35 mouse cellular contexts compared by ENCODE assay signal in genomic region chr2:160476181-160476580, GRCm38 (mm10).
"Had no signal": no experiment of that assay in that cellular context is flagged by ENCODE, and none has a peak within 500 bp of the region (broad histone marks: within the 10 kb centered on the region; RNA-seq: fewer than 3 reads in every experiment).

No protein-coding gene starts in this region.

- H3K4me3 ChIP-seq: heart, embryonic 10.5 days; heart, embryonic 12.5 days; heart, embryonic 13.5 days; heart, embryonic 15.5 days; hindbrain, embryonic 10.5 days; hindbrain, embryonic 12.5 days; hindbrain, embryonic 13.5 days; hindbrain, embryonic 15.5 days; intestine, embryonic 15.5 days; kidney, embryonic 15.5 days; layer of hippocampus, adult 2 months had no signal

- H3K4me2 ChIP-seq: heart, embryonic 11.5 days; heart, embryonic 12.5 days; heart, embryonic 13.5 days; heart, embryonic 15.5 days; hindbrain, embryonic 12.5 days; hindbrain, embryonic 13.5 days; hindbrain, embryonic 14.5 days; hindbrain, embryonic 15.5 days; intestine, embryonic 15.5 days; kidney, embryonic 15.5 days had no signal

- H3K36me3 ChIP-seq: heart, embryonic 10.5 days; heart, embryonic 12.5 days; heart, embryonic 13.5 days; heart, embryonic 15.5 days; hindbrain, embryonic 10.5 days; hindbrain, embryonic 12.5 days; hindbrain, embryonic 13.5 days; hindbrain, embryonic 15.5 days; intestine, embryonic 15.5 days; kidney, embryonic 15.5 days had no signal

- H3K9me3 ChIP-seq: heart, embryonic 10.5 days; heart, embryonic 12.5 days; heart, embryonic 13.5 days; heart, embryonic 15.5 days; hindbrain, embryonic 10.5 days; hindbrain, embryonic 12.5 days; hindbrain, embryonic 13.5 days; hindbrain, embryonic 15.5 days; intestine, embryonic 15.5 days; kidney, embryonic 15.5 days had no signal

- H3K27me3 ChIP-seq: heart, embryonic 15.5 days; intestine, embryonic 15.5 days had no signal

- DNase-seq: heart, postnatal 10 days; heart, postnatal 14 days; heart, postnatal 36 days; heart, postnatal 4 days; kidney, adult 11 months; kidney, adult 18-20 months; kidney, adult 2 months; kidney, adult 8-10 months; kidney, adult 9 months; kidney, postnatal 10 days; kidney, postnatal 14 days; kidney, postnatal 25 days; kidney, postnatal 36 days; kidney, postnatal 4 days; layer of hippocampus, adult 9-11 months; layer of hippocampus, postnatal 36 days had no signal

- H3K27ac ChIP-seq: heart, embryonic 10.5 days; heart, embryonic 13.5 days; heart, embryonic 15.5 days; hindbrain, embryonic 10.5 days; hindbrain, embryonic 12.5 days; hindbrain, embryonic 13.5 days; hindbrain, embryonic 14.5 days; hindbrain, embryonic 15.5 days; hindbrain, postnatal 0 days; intestine, embryonic 15.5 days; kidney, embryonic 15.5 days; kidney, postnatal 0 days; layer of hippocampus, adult 2 months had no signal

- H3K4me1 ChIP-seq: hindbrain, embryonic 15.5 days; intestine, embryonic 15.5 days had no signal

- H3K9ac ChIP-seq: heart, embryonic 12.5 days; heart, embryonic 13.5 days; heart, embryonic 15.5 days; hindbrain, embryonic 12.5 days; hindbrain, embryonic 13.5 days; hindbrain, embryonic 14.5 days; hindbrain, embryonic 15.5 days; intestine, embryonic 15.5 days; kidney, embryonic 15.5 days had no signal

- ATAC-seq: hindbrain, embryonic 16.5 days; hindbrain, postnatal 0 days; inflammation-experienced regulatory T-cells, adult 6 months; intestine, embryonic 15.5 days; intestine, embryonic 16.5 days; intestine, postnatal 0 days had no signal
